Mouse (Mus musculus) left cerebral cortex, postnatal 14 days (tissue): ENCODE data around the gene Htra1. TPM values are rescaled to one million over a fixed set of nuclear protein-coding genes. Genes with fewer than 3 reads are reported as not detected.

Experiments
- DNase-seq, 2 experiments: peaks; one replicate each; pipeline ENCODE4 v3.0.0; 2021 to 2022; ENCODE audit warnings: low spot score in 2 of 2, mixed read lengths in 1 of 2
- intact Hi-C: fragments of 180-260 bp; cut with DNase I; formaldehyde crosslinking; loops from one replicate; pipeline ENCODE4 v1.15.1; 2025
- total RNA-seq, 2 experiments: library from RNA; stranded (reverse); gene quantifications; 2 replicates each; pipeline ENCODE4 v1.2.3; 2021

Gene Htra1
- total RNA-seq, 2 experiments from 2014 or later, result 222 to 262 TPM

DNA sequence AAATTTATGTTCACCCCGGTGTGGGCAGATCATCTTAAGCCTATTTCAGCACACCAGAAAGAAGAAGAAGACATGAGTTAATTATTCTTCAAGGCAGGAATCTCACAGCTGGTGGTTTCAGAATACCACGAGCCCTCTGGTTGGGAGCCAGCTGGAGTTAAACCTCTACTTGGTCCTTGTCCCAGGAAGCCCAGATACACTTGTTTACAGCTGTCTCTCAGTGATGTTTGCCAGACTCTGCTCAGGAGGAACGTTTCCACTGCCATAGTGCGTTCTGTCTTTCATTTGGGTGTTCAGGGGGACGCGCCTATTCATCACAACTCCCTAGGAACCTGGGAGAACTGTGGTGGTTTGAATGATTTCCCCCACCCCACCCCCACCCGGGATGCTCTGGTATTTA is 24.0 kb downstream of the Htra1 start:
- intact Hi-C loops, result no loop called here
- DNase-seq, result peak; percentile 56 to 58

DNA sequence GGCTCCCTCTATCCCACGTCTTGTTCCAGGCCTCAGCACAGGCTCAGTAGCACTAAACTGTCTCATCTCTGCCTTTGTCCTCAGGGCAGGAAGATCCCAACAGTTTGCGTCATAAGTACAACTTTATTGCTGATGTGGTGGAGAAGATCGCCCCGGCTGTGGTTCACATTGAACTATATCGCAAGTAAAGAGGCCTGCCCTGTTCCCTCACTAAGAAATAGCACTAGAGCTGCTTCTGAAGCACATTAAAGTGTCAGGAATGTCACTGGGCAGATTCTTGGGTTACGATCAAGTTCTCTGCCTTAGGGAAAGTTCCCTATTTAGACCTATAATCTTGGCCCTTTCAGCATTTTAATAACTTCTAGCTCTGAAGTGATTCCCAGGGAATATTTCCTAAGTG is 25.5 kb downstream of the Htra1 start:
- DNase-seq, result no peak
- intact Hi-C loops, result no loop called here

DNA sequence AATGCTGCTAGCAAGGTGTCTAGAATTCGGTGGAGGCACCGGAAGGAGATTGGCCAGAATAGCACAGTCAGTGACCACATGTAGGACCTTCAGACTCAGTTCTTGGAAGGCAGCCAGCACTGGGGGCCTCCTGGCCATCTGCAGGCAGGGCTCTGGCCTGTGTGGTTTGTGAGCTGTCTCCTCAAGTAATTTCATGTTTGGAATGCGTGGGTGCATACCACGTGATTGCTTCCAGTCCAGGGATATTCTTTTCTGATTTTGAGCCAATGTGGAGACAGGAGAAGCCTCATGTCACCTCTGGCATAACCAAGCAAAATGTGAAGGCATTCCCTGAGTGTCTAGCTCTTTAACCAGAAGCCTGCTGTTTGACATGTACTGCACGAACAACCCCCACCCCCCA is 28.8 kb downstream of the Htra1 start:
- DNase-seq, result peak; percentile 38 to 52

DNA sequence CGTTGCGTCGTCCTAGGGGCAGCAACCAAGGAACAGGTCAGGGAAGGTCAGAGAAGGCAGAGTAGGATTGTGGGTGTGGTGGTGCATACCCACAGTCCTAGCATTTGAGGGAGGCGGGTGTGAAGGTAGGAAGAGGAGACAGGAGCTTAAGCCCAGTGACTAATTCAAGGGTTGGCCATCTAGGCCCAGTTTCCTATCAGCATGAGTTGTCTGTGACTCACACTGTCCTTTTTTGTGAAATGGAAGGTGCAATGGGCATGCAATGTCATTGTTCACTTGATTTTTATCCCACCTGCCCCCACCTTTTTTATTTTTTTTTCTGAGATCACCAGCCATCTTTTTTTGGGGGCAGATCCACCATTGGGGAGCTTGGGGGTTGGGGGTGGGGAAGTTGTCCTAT is 29.5 kb downstream of the Htra1 start:
- no peak for DNase-seq
- intact Hi-C loops, result no loop called here

More for the DNA sequence above, 28.8 kb downstream of the Htra1 start:
- intact Hi-C loops, result no loop called here

DNA sequence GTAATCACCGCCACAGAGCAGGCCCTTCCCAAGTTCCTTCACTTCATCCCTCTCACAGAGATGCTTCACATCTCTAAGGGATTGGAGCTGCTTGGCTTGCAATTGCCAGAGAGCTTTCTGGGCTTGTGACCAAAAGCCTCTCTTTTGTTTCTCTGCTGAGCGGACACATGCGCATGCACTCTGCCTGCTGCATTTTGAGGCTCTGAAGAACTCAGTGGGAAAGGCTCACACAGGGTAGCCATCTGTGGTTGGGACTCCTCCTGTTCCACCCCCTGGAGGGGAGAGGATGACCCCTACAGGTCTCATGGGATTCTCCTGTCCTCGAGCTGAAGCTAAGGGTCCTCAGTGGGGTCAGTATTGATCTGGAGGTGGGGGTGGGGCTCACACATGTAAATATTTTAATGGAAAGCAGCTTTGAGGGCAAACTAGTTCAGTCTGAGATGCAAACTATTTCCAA is 30.0 kb downstream of the Htra1 start:
- peak; percentile 58 to 79 for DNase-seq
- intact Hi-C loops, result no loop called here

- intact Hi-C loops, result no loop called here
- DNase-seq, result no peak
Observed at GRCm38 (mm10) chr7:130966451-130966850, 30.5 kb downstream of the Htra1 start.

- intact Hi-C loops, result no loop called here
- DNase-seq, result no peak
Observed at GRCm38 (mm10) chr7:130966876-130967275, 31.0 kb downstream of the Htra1 start.

- no peak for DNase-seq
- intact Hi-C loops, result no loop called here
Observed at GRCm38 (mm10) chr7:130967901-130968300, 32.0 kb downstream of the Htra1 start.

DNA sequence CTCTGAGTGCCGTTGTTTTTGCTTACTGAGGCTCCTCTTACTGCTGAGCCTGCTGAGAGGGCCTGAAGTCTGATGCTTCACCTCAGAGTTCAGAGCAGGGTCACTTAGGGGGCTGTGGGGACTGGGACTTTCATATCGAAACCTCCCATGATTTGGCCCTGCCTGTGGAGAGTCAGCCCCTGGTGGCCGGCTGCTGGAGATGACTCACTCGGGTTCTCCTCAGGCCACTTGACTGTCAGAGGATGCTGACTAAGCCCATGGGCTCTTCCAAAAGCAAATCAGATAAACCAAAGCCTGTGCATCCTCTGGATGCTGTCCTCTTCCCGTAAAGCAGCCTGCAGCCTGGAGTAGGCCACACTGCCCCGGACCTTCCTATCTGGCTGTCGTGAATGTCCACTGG is 32.6 kb downstream of the Htra1 start:
- DNase-seq, result peak in 1 of 2 experiments; percentile 27
- intact Hi-C loops, result no loop called here

GRCm38 (mm10) chr7:130969076-130969475 is 33.2 kb downstream of the Htra1 start:
- intact Hi-C loops, result no loop called here
- DNase-seq, result no peak

DNA sequence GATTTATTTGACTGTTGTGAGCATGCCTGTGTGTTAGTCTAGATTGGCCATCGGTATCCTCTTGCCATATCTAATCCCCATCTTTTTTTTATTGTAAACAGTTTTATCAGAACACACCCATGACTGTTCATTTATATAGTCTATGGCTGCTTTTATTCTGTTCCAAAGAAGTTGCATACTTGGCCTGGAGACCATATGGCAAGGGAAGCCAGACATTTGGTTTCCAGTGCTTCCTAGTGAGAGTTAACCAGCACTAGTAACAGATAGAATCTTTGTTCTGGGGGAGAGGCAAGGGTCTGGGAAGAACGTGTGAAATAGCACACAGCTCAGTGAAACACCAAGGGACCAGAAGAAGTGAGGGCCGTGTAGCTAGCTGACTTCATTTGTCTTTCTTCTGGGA is 33.6 kb downstream of the Htra1 start:
- intact Hi-C loops, result no loop called here
- DNase-seq, result no peak

DNA sequence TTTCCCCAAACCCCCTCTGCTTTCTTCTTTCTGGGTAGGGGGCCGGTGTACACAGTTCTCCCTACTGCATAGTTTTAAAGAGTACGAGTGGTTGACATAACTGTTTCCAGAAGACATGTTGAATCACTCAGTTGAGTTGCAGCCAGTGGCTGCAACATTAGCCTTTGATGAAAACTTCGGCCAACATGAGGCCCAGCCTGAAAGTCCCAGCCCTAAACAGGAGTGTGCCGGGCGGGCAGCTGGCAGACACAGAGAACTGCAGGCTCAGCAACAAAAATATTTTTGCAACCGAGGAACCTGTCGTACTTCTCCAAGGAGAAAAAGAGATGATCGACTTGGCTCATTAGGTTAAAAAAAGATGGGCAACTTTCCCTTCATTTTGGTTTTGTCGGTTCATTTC is 36.9 kb downstream of the Htra1 start:
- DNase-seq, result no peak

DNA sequence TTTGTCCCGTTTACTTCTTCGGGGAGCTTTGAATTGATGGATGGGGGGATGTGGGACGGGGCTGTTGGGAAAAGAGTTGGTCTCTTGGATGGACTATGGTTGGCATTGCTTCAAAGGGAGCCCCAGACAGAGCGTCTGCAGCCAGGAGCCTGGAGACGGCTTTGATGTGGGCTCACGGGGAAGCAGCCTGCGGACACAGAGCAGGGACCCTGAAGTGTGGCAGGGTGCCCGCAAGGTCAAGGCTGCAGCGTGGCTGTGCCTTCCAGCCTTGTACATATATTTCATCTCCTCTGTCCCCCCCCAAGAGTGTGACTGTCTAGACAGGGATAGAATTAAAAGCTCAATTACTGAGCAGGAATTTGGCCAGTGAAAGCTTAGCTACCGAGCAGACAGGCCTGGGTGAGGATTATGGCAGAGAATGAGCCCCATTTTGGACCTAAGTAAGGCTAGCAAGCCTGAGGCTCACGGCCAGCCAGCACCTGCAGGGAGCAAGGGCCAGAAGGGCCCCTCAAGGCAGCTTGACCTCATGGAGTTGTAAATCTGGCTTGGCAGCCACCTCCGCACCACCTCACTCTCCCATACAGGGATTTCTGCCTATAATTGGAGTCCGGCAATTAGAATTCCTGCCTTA is 40.5 kb downstream of the Htra1 start:
- DNase-seq, result no peak
- intact Hi-C loops, result no loop called here

More for the DNA sequence above, 36.9 kb downstream of the Htra1 start:
- intact Hi-C loops, result no loop called here

DNA sequence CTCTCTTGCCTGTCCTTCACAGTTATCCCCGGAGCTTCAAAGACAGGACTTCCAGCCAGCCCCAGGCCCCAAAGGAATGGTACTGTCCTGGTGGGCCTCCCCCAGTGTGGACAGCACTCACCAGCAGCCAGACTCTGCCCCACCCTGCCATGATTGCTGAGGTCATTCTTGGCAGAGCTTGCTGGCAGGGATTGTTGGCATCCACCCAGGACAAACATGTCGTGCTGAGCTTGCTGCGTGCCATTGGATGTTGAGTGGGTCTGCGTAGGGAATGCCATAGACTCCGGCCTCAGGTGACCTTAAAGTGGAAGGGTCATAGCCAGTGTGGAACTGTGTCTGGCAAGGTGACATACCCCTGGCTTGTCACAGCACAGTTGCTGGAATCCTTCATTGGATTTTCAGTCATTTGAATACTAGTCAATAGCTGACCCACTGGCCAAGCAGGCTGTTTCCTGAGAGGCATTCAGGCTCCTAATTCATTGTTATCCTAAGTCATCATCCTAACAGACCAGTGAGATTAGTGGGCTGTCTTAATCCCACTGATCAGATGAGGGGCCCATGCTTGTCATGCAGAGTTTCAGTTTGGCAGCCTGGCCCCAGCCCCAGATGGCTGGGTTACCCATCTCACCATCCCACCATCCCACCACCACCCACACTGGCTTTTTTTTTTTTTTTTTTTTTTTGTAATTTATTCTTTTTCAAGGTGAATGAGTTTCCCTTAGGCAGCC is 42.0 kb downstream of the Htra1 start:
- DNase-seq, result peak; percentile 63 to 81
- intact Hi-C loops, result no loop called here

GRCm38 (mm10) chr7:130978545-130978944 is 42.6 kb downstream of the Htra1 start:
- intact Hi-C loops, result no loop called here
- no peak for DNase-seq

DNA sequence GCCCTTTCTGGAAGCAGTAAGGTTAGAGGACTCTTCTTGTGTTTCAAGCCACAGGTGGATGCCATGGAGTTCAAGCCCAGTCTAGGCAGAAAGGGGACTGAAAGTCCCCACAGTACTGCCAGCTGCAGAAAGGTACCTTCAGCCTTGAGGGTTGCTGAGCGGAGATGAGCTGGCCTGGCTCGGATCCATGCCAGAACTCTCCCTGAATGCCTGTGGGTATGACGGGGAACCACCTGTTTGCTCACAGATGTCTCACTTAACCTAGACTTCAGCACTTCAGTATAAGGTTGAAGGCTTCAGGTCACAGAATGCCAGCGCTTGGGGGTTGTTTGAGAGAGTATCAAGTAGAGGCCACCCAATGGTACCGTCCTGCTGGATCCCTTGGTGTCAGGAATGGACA is 44.2 kb downstream of the Htra1 start:
- no peak for DNase-seq
- intact Hi-C loops, result no loop called here

DNA sequence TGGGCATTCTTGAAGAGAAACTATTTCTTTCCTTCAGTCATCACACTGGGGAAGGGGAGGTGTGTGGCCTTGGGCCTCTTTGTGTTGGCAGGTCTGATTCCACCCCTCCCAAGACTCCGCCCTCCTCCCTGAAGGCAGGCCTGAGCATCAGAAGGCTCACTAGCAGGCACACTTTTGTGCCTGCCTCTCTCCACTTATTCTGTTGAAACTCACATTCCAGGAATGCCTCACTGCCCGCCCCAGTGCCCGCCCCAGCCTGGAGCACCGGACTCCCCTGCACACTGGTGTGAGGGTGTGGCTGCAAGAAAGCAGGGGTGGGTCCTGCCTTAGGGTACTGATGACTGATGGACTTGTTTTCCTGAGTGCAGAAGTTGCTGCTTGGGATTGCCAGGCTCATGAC is 46.5 kb downstream of the Htra1 start:
- no peak for DNase-seq
- intact Hi-C loops, result no loop called here

GRCm38 (mm10) chr7:130982881-130983280 is 47.0 kb downstream of the Htra1 start:
- no peak for DNase-seq
- intact Hi-C loops, result no loop called here

- intact Hi-C loops, result no loop called here
- no peak for DNase-seq
Observed at GRCm38 (mm10) chr7:130984294-130984693, 48.4 kb downstream of the Htra1 start.

- intact Hi-C loops, result no loop called here
- no peak for DNase-seq
Observed at GRCm38 (mm10) chr7:130985193-130985592, 49.3 kb downstream of the Htra1 start.

DNA sequence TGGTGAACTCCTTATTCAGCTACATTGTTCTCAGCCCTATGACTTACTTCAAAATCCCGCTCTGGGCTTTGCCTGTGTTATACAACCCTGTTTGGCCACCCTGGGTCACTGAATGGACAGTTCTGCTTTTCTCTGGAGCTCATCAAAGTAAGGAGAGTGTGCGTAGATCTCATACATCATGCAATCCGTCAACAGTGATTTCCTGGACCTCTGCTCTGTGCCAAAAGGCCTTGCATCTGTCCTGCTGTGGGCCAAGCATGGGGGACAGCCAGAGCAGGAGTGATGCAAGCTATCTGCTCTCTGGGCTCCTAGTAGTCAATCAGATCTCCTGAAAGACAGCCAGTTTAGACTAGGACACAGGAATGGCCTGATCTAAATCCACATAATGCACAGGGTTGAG is 49.8 kb downstream of the Htra1 start:
- DNase-seq, result no peak
- intact Hi-C loops, result no loop called here
